Mouse (Mus musculus) C2C12 (cell line): ENCODE measurements around the gene Trnau1ap. TPM values are rescaled to one million over a fixed set of nuclear protein-coding genes. Genes with fewer than 3 reads are reported as not detected.

Experiments used
- H3K27me3 ChIP-seq: one replicate; pipeline ENCODE4 v1.6.1; 2011; ENCODE audit not compliant: control insufficient read depth, insufficient read depth, insufficient read length
- H3K36me3 ChIP-seq: one replicate; pipeline ENCODE4 v1.6.1; 2011; ENCODE audit not compliant: control insufficient read depth, insufficient read depth
- H3K4me3 ChIP-seq: one replicate; pipeline ENCODE4 v1.5.1; 2011; ENCODE audit warnings: mild to moderate bottlenecking, control low read depth; ENCODE audit not compliant: poor library complexity, insufficient read depth, severe bottlenecking
- H3K79me2 ChIP-seq: one replicate; pipeline ENCODE4 v1.6.1; 2011; ENCODE audit not compliant: control insufficient read depth, insufficient read depth
- H3K79me3 ChIP-seq: one replicate; pipeline ENCODE4 v1.6.1; 2011; ENCODE audit warnings: low read depth, control low read depth
- H3ac ChIP-seq: one replicate; pipeline ENCODE3; 2011; ENCODE audit warnings: low read depth; ENCODE audit not compliant: control insufficient read depth, insufficient read length
- CEBPB ChIP-seq: IDR thresholded peaks from one replicate; pipeline ENCODE4 v1.6.1; 2011; ENCODE audit warnings: low read depth, mild to moderate bottlenecking, control low read depth, moderate library complexity
- CTCF ChIP-seq: IDR thresholded peaks from one replicate; pipeline ENCODE4 v1.5.1; 2011; ENCODE audit not compliant: control insufficient read depth, insufficient read depth, insufficient read length
- FOSL1 ChIP-seq: IDR thresholded peaks from one replicate; pipeline ENCODE4 v1.8.0; 2011; ENCODE audit warnings: mild to moderate bottlenecking, low read length; ENCODE audit not compliant: poor library complexity, insufficient read depth, severe bottlenecking
- MAX ChIP-seq: IDR thresholded peaks from one replicate; pipeline ENCODE4 v1.6.1; 2011; ENCODE audit warnings: mild to moderate bottlenecking, control low read depth
- MYOD1 ChIP-seq: IDR thresholded peaks from one replicate; pipeline ENCODE4 v1.6.1; 2011; ENCODE audit warnings: low read depth; ENCODE audit not compliant: control insufficient read depth, insufficient read length
- MYOG ChIP-seq: IDR thresholded peaks from one replicate; pipeline ENCODE4 v1.6.1; 2011; ENCODE audit not compliant: control insufficient read depth, insufficient read length; ENCODE audit errors: extremely low read depth
- USF1 ChIP-seq: IDR thresholded peaks from one replicate; pipeline ENCODE4 v1.6.1; 2011; ENCODE audit warnings: low read depth, mild to moderate bottlenecking, control low read depth, moderate library complexity
- polyA plus RNA-seq: library from polyadenylated mRNA; unstranded; fragments of >200 nt; fragmentation: generic; extraction: Trizol; gene quantifications from one replicate; pipeline ENCODE4 v1.2.1, GENCODE M21; 2012; ENCODE audit warnings: missing spikeins

The Trnau1ap gene
- polyA plus RNA-seq, 1 experiment, result 55.1 TPM

GRCm38 (mm10) chr4:132301965-132302938, 27.1 kb downstream of the Trnau1ap start:
- Histone ChIP-seq H3K36me3 (no peaks in the 10 kb centered on the region), H3ac (peak overlapping the region; percentile 71), H3K27me3 (no peaks in the 10 kb centered on the region), H3K4me3 (no peak overlapping the region), H3K79me3 (no peaks in the 10 kb centered on the region), H3K79me2 (no peaks in the 10 kb centered on the region)
- TF ChIP-seq MYOG (no peak), FOSL1 (no peak), USF1 (no peak), CEBPB (no peak), MAX (no peak), MYOD1 (no peak), CTCF (no peak)

GRCm38 (mm10) chr4:132301486-132301885, 27.9 kb downstream of the Trnau1ap start:
- no peaks in the 10 kb centered on the region for H3K79me2 ChIP-seq
- H3K27me3 ChIP-seq, result no peaks in the 10 kb centered on the region
- H3K36me3 ChIP-seq, result no peaks in the 10 kb centered on the region
- H3K4me3 ChIP-seq, result no peak overlapping the region
- H3K79me3 ChIP-seq, result no peaks in the 10 kb centered on the region
- TF ChIP-seq FOSL1, result no peak
- TF ChIP-seq CTCF, result no peak
- TF ChIP-seq CEBPB, result no peak
- no peak overlapping the region for H3ac ChIP-seq

- Histone ChIP-seq H3K27me3 (no peaks in the 10 kb centered on the region), H3K79me3 (no peaks in the 10 kb centered on the region), H3K79me2 (no peaks in the 10 kb centered on the region), H3K4me3 (no peak overlapping the region), H3K36me3 (no peaks in the 10 kb centered on the region), H3ac (no peak overlapping the region)
- TF ChIP-seq MYOD1 (no peak), MAX (no peak), CEBPB (no peak), CTCF (no peak), FOSL1 (no peak), MYOG (no peak), USF1 (no peak)
Measured at GRCm38 (mm10) chr4:132299849-132300248, 29.5 kb downstream of the Trnau1ap start.

GRCm38 (mm10) chr4:132295696-132296390, 33.5 kb downstream of the Trnau1ap start:
- Histone ChIP-seq H3ac (no peak overlapping the region), H3K27me3 (no peaks in the 10 kb centered on the region), H3K36me3 (peaks cover 27% of the 10 kb centered on the region), H3K79me2 (no peaks in the 10 kb centered on the region), H3K4me3 (no peak overlapping the region), H3K79me3 (no peaks in the 10 kb centered on the region)
- TF ChIP-seq USF1, result no peak
- TF ChIP-seq MYOG, result no peak
- TF ChIP-seq MYOD1, result no peak
- no peak for TF ChIP-seq FOSL1
- TF ChIP-seq MAX, result no peak
- TF ChIP-seq CEBPB, result no peak
- TF ChIP-seq CTCF, result no peak

GRCm38 (mm10) chr4:132293682-132294240, 35.6 kb downstream of the Trnau1ap start:
- Histone ChIP-seq H3K36me3 (peaks cover 43% of the 10 kb centered on the region), H3K79me2 (no peaks in the 10 kb centered on the region), H3K4me3 (no peak overlapping the region), H3ac (no peak overlapping the region), H3K27me3 (no peaks in the 10 kb centered on the region), H3K79me3 (no peaks in the 10 kb centered on the region)
- no peak for TF ChIP-seq MYOD1
- no peak for TF ChIP-seq CTCF
- TF ChIP-seq USF1, result no peak
- TF ChIP-seq MAX, result no peak
- TF ChIP-seq CEBPB, result no peak
- no peak for TF ChIP-seq MYOG
- no peak for TF ChIP-seq FOSL1
